Mouse (Mus musculus) fat pad, adult 2 months (tissue): ENCODE results near the gene Gm17677.

Experiments
- DNase-seq: peaks from one replicate; pipeline ENCODE4 v3.0.0-alpha.2; 2011; ENCODE audit warnings: low read depth, low spot score; ENCODE audit errors: extremely low read depth

Gm17677 gene

GRCm38 (mm10) chr9:35740749-35741148 is at the start of gene Gm17677:
Gene Gm17677, plus strand, starts transcription at chr9:35741049.
- DNase-seq, result no peak

GRCm38 (mm10) chr9:35691924-35692323 is 48.9 kb upstream of the Gm17677 start:
- DNase-seq, result no peak

- no peak for DNase-seq
Observed at GRCm38 (mm10) chr9:35707265-35707664, 33.6 kb upstream of the Gm17677 start.

- DNase-seq, result no peak
Observed at GRCm38 (mm10) chr9:35756843-35757242, 16.0 kb downstream of the Gm17677 start.

- DNase-seq, result no peak
Observed at GRCm38 (mm10) chr9:35778009-35778408, 37.2 kb downstream of the Gm17677 start, which contains the start of gene Gm17727. Gene Gm17727, minus strand, starts transcription at chr9:35778109.

GRCm38 (mm10) chr9:35790001-35790400 is 49.2 kb downstream of the Gm17677 start, which contains the start of the genes Gm27235 and D730048I06Rik:
Gene Gm27235, minus strand, starts transcription at chr9:35790101.
Gene D730048I06Rik, minus strand, starts transcription at chr9:35790112.
- DNase-seq, result no peak
